Mouse (Mus musculus) stomach, embryonic 16.5 days (tissue): ENCODE measurements around the gene Apopt1. TPM values are rescaled to one million over a fixed set of nuclear protein-coding genes. Genes with fewer than 3 reads are reported as not detected.

ENCODE experiments used
- ATAC-seq: fragments of 200-750 bp; cut with Nextera tagmentation; 2 replicates; pipeline ENCODE4 v1.8.0; 2017; ENCODE audit warnings: moderate number of reproducible peaks, moderate TSS enrichment; ENCODE audit not compliant: insufficient read depth, low FRiP score
- H3K27ac ChIP-seq: fragments of 300-500 bp; sonication (generic); 2 replicates; pipeline ENCODE4 v1.5.1; 2014; ENCODE audit warnings: low read length
- H3K27me3 ChIP-seq: fragments of 300-500 bp; sonication (generic); 2 replicates; pipeline ENCODE4 v1.6.1; 2014; ENCODE audit warnings: low read length, control low read depth, mixed read lengths; ENCODE audit not compliant: control insufficient read depth, insufficient read depth
- H3K36me3 ChIP-seq: fragments of 300-500 bp; sonication (generic); 2 replicates; pipeline ENCODE4 v1.6.1; 2014; ENCODE audit warnings: low read length; ENCODE audit not compliant: control insufficient read depth, insufficient read depth
- H3K4me1 ChIP-seq: fragments of 300-500 bp; sonication (generic); 2 replicates; pipeline ENCODE4 v1.6.1; 2014; ENCODE audit warnings: low read length, control low read depth, mixed read lengths; ENCODE audit not compliant: control insufficient read depth, insufficient read depth
- H3K4me2 ChIP-seq: fragments of 300-500 bp; sonication (generic); 2 replicates; pipeline ENCODE4 v1.6.1; 2014; ENCODE audit warnings: low read depth, low read length, mixed read lengths
- H3K4me3 ChIP-seq: fragments of 300-500 bp; sonication (generic); replicated peaks from 2 replicates; pipeline ENCODE4 v1.5.1; 2014; ENCODE audit warnings: mild to moderate bottlenecking, low read length
- H3K9ac ChIP-seq: fragments of 300-500 bp; sonication (generic); 2 replicates; pipeline ENCODE4 v1.6.1; 2014; ENCODE audit warnings: low read length
- H3K9me3 ChIP-seq: fragments of 300-500 bp; sonication (generic); replicated peaks from 2 replicates; pipeline ENCODE4 v1.6.1; 2016; ENCODE audit warnings: low read length, control low read depth; ENCODE audit not compliant: control insufficient read depth
- WGBS: fragments of 180-500 bp; shearing (Covaris S2); extraction: QIAGEN DNeasy Blood & Tissue Kit; methylation state at CpG from one replicate; pipeline ENCODE4 v1.1.7; 2014; 5-methylcytosine and 5-hydroxymethylcytosine counted together
- polyA plus RNA-seq: library from polyadenylated mRNA; unstranded; fragments of >200 nt; fragmentation: Nextera tagmentation; extraction: Ambion mirVana; gene quantifications from 2 replicates; pipeline ENCODE4 v1.2.1, GENCODE M21; 2015

Gene Apopt1
- polyA plus RNA-seq, 1 experiment from 2014 or later = 47.0 TPM

- no peak overlapping the region for H3K9ac ChIP-seq
- H3K4me3 ChIP-seq = no peak overlapping the region
- ATAC-seq = no peak
- H3K27ac ChIP-seq = no peak overlapping the region
- H3K27me3 ChIP-seq = no peaks in the 10 kb centered on the region
- H3K9me3 ChIP-seq = no peaks in the 10 kb centered on the region
- H3K4me2 ChIP-seq = no peak overlapping the region
- WGBS = 88% methylated on average over 28 of the region's 28 CpGs
- peaks cover 33% of the 10 kb centered on the region for H3K36me3 ChIP-seq
- H3K4me1 ChIP-seq = peaks cover 3% of the 10 kb centered on the region; the same call in 1 of the 2 replicates
These were observed 82.3 kb downstream of the Apopt1 start for GRCm38 (mm10) chr12:111795180-111795895.

GRCm38 (mm10) chr12:111797251-111797650 is 84.2 kb downstream of the Apopt1 start:
- no peaks in the 10 kb centered on the region for H3K9me3 ChIP-seq
- no peak overlapping the region for H3K4me2 ChIP-seq
- peaks cover 3% of the 10 kb centered on the region; the same call in 1 of the 2 replicates for H3K4me1 ChIP-seq
- peaks cover 27% of the 10 kb centered on the region for H3K36me3 ChIP-seq
- no peak for ATAC-seq
- no peak overlapping the region for H3K27ac ChIP-seq
- H3K4me3 ChIP-seq = no peak overlapping the region
- H3K27me3 ChIP-seq = no peaks in the 10 kb centered on the region
- 81% methylated on average over 8 of the region's 8 CpGs for WGBS
- H3K9ac ChIP-seq = no peak overlapping the region

- H3K9me3 ChIP-seq = no peaks in the 10 kb centered on the region
- no peak overlapping the region for H3K4me3 ChIP-seq
- no peak for ATAC-seq
- no peak overlapping the region for H3K9ac ChIP-seq
- no peaks in the 10 kb centered on the region for H3K27me3 ChIP-seq
- peaks cover 27% of the 10 kb centered on the region for H3K36me3 ChIP-seq
- H3K27ac ChIP-seq = no peak overlapping the region
- H3K4me2 ChIP-seq = no peak overlapping the region
- 86% methylated on average over 13 of the region's 13 CpGs for WGBS
- H3K4me1 ChIP-seq = peaks cover 3% of the 10 kb centered on the region; the same call in 1 of the 2 replicates
These were observed 85.4 kb downstream of the Apopt1 start for GRCm38 (mm10) chr12:111798493-111798892.

- H3K9ac ChIP-seq = no peak overlapping the region
- ATAC-seq = no peak
- H3K27ac ChIP-seq = no peak overlapping the region
These were observed 87.6 kb downstream of the Apopt1 start for GRCm38 (mm10) chr12:111800459-111801183.

GRCm38 (mm10) chr12:111803538-111803937 is 90.5 kb downstream of the Apopt1 start:
- Histone ChIP-seq H3K36me3 (peaks cover 19% of the 10 kb centered on the region; the same call in 1 of the 2 replicates), H3K9ac (no peak overlapping the region), H3K27me3 (no peaks in the 10 kb centered on the region), H3K27ac (peak overlapping the region; percentile 12; the same call in 1 of the 2 replicates), H3K4me2 (no peak overlapping the region), H3K4me3 (no peak overlapping the region), H3K9me3 (no peaks in the 10 kb centered on the region), H3K4me1 (no peaks in the 10 kb centered on the region)
- WGBS = 52% methylated on average over 5 of the region's 5 CpGs
- ATAC-seq = peak; percentile 79

More at GRCm38 (mm10) chr12:111800459-111801183, 87.6 kb downstream of the Apopt1 start:
- H3K4me1 ChIP-seq = no peaks in the 10 kb centered on the region
- 83% methylated on average over 10 of the region's 10 CpGs for WGBS
- no peaks in the 10 kb centered on the region for H3K27me3 ChIP-seq
- H3K36me3 ChIP-seq = peaks cover 16% of the 10 kb centered on the region; the same call in 1 of the 2 replicates
- H3K4me2 ChIP-seq = no peak overlapping the region
- H3K9me3 ChIP-seq = no peaks in the 10 kb centered on the region
- H3K4me3 ChIP-seq = no peak overlapping the region

Other genes starting within 250 kb of the Apopt1 start
- 12.9 and 15.2 TPM in 2 replicates for gene Gm266, start 227.4 kb upstream of the Apopt1 start, polyA plus RNA-seq
- gene Eif5, start 175.2 kb upstream of the Apopt1 start, polyA plus RNA-seq = 402 and 438 TPM in 2 replicates
- 17.6 and 20.1 TPM in 2 replicates for gene Mark3, start 138.7 kb upstream of the Apopt1 start, polyA plus RNA-seq
- 698 and 764 TPM in 2 replicates for gene Ckb, start 40.9 kb upstream of the Apopt1 start, polyA plus RNA-seq
- 9.7 and 10.4 TPM in 2 replicates for gene Trmt61a, start 35.2 kb upstream of the Apopt1 start, polyA plus RNA-seq
- 49.3 and 51.6 TPM in 2 replicates for gene Bag5, start within 50 bp of the Apopt1 start, polyA plus RNA-seq
- 90.8 and 96.1 TPM in 2 replicates for gene Klc1, start 45.6 kb downstream of the Apopt1 start, polyA plus RNA-seq
- gene Xrcc3, start 100.6 kb downstream of the Apopt1 start, polyA plus RNA-seq = 6.9 and 9.9 TPM in 2 replicates
- gene Zfyve21, start 100.9 kb downstream of the Apopt1 start, polyA plus RNA-seq = 131 and 137 TPM in 2 replicates
- gene Ppp1r13b, start 194.8 kb downstream of the Apopt1 start, polyA plus RNA-seq = 8.3 and 10.6 TPM in 2 replicates